Mouse (Mus musculus): ENCODE results near the gene D6Wsu163e.

Gene D6Wsu163e

GRCm38 (mm10) chr6:127005646-127006045 lies 65.9 kb downstream of the D6Wsu163e start:
- no peak for DNase-seq (ENCODE audit: extremely low spot score, low read depth, low spot score)

GRCm38 (mm10) chr6:127006551-127006950 lies 66.8 kb downstream of the D6Wsu163e start:
- DNase-seq (ENCODE audit: extremely low spot score, low read depth, low spot score) = no peak

DNA sequence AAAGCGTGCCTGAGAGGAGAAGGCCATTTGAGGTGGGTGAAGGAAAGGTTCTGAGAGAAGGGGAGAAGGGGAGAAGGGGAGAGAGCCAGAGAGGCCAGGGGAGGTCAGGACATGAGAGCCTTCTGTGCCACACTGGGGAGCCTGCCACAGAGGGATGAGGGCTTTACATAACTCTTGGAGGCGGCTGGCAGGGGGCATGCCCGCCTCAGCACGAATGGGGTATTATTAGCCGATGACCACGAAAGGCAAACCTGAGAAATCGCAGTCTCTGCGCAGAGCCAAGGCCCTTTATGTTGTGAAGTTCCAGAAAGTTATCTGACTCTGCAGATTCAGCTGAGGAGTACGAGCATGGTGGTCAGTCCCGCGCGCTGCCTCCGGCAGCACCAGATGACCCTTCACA lies 70.3 kb downstream of the D6Wsu163e start:
- DNase-seq (ENCODE audit: extremely low spot score, low read depth, low spot score) = no peak

GRCm38 (mm10) chr6:127011947-127012535 lies 72.3 kb downstream of the D6Wsu163e start:
- no peak for DNase-seq (ENCODE audit: extremely low spot score, low read depth, low spot score)

DNA sequence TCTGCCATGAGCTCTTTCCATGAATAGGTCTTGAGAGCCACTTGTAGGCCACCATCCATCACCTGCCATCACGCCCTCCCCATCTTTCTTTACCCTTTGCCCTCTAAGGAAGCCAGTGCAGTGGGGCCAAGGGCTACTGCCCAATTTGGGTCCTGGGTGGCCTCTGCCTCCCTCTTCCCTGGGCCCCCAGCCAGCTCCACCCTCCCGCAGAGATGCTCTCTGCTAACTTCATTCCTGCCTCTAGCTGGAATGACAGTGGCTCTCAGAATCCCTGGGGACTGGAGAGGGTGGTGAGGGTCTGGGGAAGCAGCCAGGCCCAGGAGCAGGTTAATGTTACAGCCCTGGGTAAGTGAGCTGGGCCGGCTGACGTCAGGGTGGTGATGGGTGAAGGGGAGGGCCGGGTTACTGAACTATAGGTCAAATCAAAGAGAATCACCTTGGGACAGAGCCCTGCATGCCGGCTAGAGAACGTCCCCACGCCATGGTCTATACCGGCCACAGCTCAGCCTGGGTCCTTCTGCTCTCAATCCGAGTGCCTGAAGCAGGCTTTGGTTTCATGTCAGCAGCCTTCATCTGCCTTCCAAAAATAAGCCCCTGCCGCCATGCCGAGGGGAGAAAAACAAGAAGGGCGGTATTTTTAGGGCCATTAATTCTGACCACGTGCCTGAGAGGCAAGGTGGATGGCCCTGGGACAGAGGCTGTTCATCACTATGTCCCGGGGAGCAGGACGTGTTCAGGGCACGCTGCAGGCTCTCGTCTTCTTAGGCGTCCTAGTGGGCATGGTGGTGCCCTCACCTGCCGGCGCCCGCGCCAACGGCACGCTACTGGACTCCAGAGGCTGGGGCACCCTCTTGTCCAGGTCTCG lies 75.4 kb downstream of the D6Wsu163e start, which contains the start of gene Fgf6:
TSS of gene Fgf6 (plus strand) at position 681 of the 865 bp plus-strand sequence.
- DNase-seq (ENCODE audit: extremely low spot score, low read depth, low spot score) = no peak

DNA sequence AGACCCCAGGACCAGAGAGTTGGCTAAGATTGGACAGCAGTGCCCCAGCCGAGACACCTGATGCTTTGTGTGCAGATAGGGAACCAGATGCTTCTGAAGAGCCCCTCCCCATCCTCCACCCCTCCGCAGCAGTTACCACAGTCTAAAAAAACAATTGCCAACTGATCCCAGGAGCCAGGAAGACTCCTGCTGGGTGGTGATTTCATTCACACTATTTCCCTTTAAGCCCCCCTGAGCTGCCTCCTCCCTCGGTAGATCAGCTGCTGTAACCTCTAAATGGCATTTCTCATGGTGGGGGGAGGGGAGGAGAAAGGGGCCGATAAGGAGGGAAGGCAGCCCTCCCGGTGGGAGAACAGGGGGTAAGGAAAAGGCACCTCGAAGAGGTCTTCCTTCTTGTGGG lies 79.5 kb downstream of the D6Wsu163e start:
- no peak for DNase-seq (ENCODE audit: extremely low spot score, low read depth, low spot score)

DNA sequence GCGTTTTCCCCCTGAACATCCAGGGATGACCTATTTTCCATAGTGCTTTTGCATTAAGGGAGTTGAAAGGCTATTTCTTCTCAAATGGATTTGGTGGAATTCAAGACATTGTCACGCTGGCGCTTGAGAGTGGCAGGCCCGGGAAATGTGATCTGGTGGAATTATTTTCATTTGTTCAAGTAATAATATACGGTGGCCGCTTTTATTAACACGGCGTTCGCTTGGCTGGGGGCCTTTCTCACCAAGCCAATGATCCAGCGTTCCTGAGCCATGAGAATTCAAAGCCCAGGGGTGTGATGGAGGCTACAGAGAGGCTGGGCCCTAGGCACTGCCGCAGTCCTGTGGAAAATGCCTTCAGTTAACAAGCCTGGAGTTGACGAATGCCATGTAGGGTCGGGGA lies 80.7 kb downstream of the D6Wsu163e start:
- no peak for DNase-seq (ENCODE audit: extremely low spot score, low read depth, low spot score)

GRCm38 (mm10) chr6:127024836-127025235 lies 85.1 kb downstream of the D6Wsu163e start:
- no peak for DNase-seq (ENCODE audit: extremely low spot score, low read depth, low spot score)

Data from hindlimb bud, embryonic 11.5 days (tissue).